In the genomic region with DNA sequence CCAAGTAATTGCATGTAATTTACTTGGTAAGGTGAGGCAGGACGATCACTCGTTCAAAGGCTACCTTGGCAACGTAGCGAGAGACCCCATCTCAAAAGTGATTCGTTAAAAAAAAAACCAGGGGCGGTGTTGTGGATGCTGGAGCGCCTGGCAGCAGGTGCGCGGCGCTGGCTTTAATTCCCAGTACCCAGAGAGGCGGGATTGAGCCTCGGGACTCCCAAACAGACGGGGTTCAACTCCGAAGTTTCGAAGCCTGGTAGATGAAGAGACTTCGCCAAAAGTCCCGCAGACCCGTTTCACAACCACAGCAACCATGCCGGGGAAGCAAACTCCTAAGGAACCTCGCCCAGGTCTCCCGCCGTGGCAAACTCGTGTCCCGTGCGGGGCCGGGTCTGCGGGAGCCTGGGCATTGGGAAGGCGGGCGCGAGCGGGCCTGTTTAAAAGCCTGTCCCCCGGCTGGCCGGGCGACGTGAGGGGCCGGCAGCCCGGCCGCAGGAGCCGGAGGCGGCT, we compare ENCODE assay signal across 8 mouse cellular contexts. TPM values are rescaled to one million over a fixed set of nuclear protein-coding genes. Genes with fewer than 3 reads are reported as not detected.
A peak's percentile ranks its signal among the peaks of the same experiment; 100 is the strongest.
DNase-seq lines count a peak whose midpoint lies in the region; ATAC-seq and TF ChIP-seq lines count a peak whose summit lies in the region.

No protein-coding gene starts in this region.

- WGBS in forebrain, embryonic 12.5 days, result 0% methylated on average over 40 of the region's 40 CpGs
- WGBS in midbrain, embryonic 14.5 days, result under 1% methylated on average over 39 of the region's 40 CpGs

- no peaks in the 10 kb centered on the region for H3K36me3 ChIP-seq in forebrain, embryonic 12.5 days (replicated peaks)
- 0 out of 2 replicates have a peak, but pooled peaks cover 4% of the 10 kb centered on the region for H3K36me3 ChIP-seq in midbrain, embryonic 14.5 days (ENCODE audit: control insufficient read depth, insufficient read depth, low read length)

- H3K9me3 ChIP-seq in forebrain, embryonic 12.5 days, result no peaks in the 10 kb centered on the region
- H3K9me3 ChIP-seq in midbrain, embryonic 14.5 days (ENCODE audit: control insufficient read depth, low read length), result no peaks in the 10 kb centered on the region

- peaks cover 19% of the 10 kb centered on the region for H3K4me1 ChIP-seq in forebrain, embryonic 12.5 days
- H3K4me1 ChIP-seq in midbrain, embryonic 14.5 days (ENCODE audit: control insufficient read depth, insufficient read depth, low read length), result peaks cover 12% of the 10 kb centered on the region; the same call in 1 of the 2 replicates

- peak overlapping the region; percentile 73 for H3K4me3 ChIP-seq in forebrain, embryonic 12.5 days (replicated peaks)
- peak overlapping the region; percentile 89 for H3K4me3 ChIP-seq in left cerebral cortex, adult 2 months
- H3K4me3 ChIP-seq in midbrain, embryonic 14.5 days (replicated peaks; ENCODE audit: low read depth, low read length), result peak overlapping the region; percentile 86

- peak overlapping the region; percentile 82 for H3K4me2 ChIP-seq in forebrain, embryonic 12.5 days
- H3K4me2 ChIP-seq in midbrain, embryonic 14.5 days (ENCODE audit: low read length), result peak overlapping the region; percentile 83

- no peaks in the 10 kb centered on the region for H3K27me3 ChIP-seq in forebrain, embryonic 12.5 days
- no peaks in the 10 kb centered on the region for H3K27me3 ChIP-seq in midbrain, embryonic 14.5 days (ENCODE audit: control insufficient read depth, insufficient read depth, low read length)

- intact Hi-C loops in left cerebral cortex, adult 2 months (cut with DNase I), result loop anchor here (1.0 to 10.0 kb wide), 2 partner anchors 17 to 1015 kb away; a partner anchor contains a TSS

- H3K27ac ChIP-seq in forebrain, embryonic 12.5 days, result peak overlapping the region; percentile 86
- peak overlapping the region; percentile 74 for H3K27ac ChIP-seq in left cerebral cortex, adult 2 months
- peak overlapping the region; percentile 88 for H3K27ac ChIP-seq in midbrain, embryonic 14.5 days (replicated peaks; ENCODE audit: low read depth, low read length)

- DNase-seq in cerebellum, postnatal 4 days (ENCODE audit: low spot score in 2 of 2), result peak; percentile 29 to 30
- DNase-seq in cerebellum, postnatal 25 days, result no peak
- DNase-seq in spleen, postnatal 14 days (ENCODE audit: low spot score in 2 of 2), result peak; percentile 8 to 18
- no peak for DNase-seq in spleen, adult 12 weeks (ENCODE audit: low spot score)
- peak in 1 of 2 experiments; percentile 39 for DNase-seq in left cerebral cortex, adult 2 months (ENCODE audit: extremely low spot score in 1 of 2, low spot score in 2 of 2)
- peak; percentile 67 for DNase-seq in midbrain, embryonic 14.5 days

- ATAC-seq in forebrain, embryonic 12.5 days (ENCODE audit: low FRiP score), result peak; percentile 28; the same call in 1 of the 2 replicates
- peak; percentile 9 for ATAC-seq in midbrain, embryonic 14.5 days (ENCODE audit: low FRiP score, low TSS enrichment)
- ATAC-seq in granulocyte monocyte progenitor cell, adult 5-6 weeks (replicated peaks; ENCODE audit: poor library complexity, severe bottlenecking), result no peak

- no peak for TF ChIP-seq CTCF in left cerebral cortex, adult 2 months (IDR thresholded peaks at IDR 0.05)

- H3K9ac ChIP-seq in forebrain, embryonic 12.5 days, result peak overlapping the region; percentile 90
- H3K9ac ChIP-seq in midbrain, embryonic 14.5 days (replicated peaks; ENCODE audit: low read length), result peak overlapping the region; percentile 87

RNA-seq across cellular contexts. Expression of a gene that starts 0.6 kb away (rescaled TPM):
- polyA plus RNA-seq in forebrain, embryonic 12.5 days (2016; fragmentation: Nextera tagmentation; extraction: Ambion mirVana), result 15.7 and 16.2 TPM in 2 replicates
- 10 to 100 TPM; 31.3 to 36.5 TPM for total RNA-seq in left cerebral cortex, adult 2 months (2021)
- 10.4 and 12.3 TPM in 2 replicates for polyA plus RNA-seq in midbrain, embryonic 14.5 days (2014; fragmentation: Nextera tagmentation; extraction: Ambion mirVana)
- 17.6 and 30.3 TPM in 2 replicates for total RNA-seq in granulocyte monocyte progenitor cell, adult 5-6 weeks (2014; fragmentation: Nextera tagmentation)
- total RNA-seq in granulocyte monocyte progenitor cell, adult 5-6 weeks (2017), result 28.7 and 33.1 TPM in 2 replicates

RNA-seq across cellular contexts. Expression of a gene that starts 16.1 kb away (rescaled TPM):
- polyA plus RNA-seq in forebrain, embryonic 12.5 days (2016; fragmentation: Nextera tagmentation; extraction: Ambion mirVana), result 128 TPM in 2 replicates
- 10 to 100 TPM; 18.2 to 22.3 TPM for total RNA-seq in left cerebral cortex, adult 2 months (2021)
- 71.9 and 73.3 TPM in 2 replicates for polyA plus RNA-seq in midbrain, embryonic 14.5 days (2014; fragmentation: Nextera tagmentation; extraction: Ambion mirVana)
- 48.3 and 51.3 TPM in 2 replicates for total RNA-seq in granulocyte monocyte progenitor cell, adult 5-6 weeks (2014; fragmentation: Nextera tagmentation)
- total RNA-seq in granulocyte monocyte progenitor cell, adult 5-6 weeks (2017), result 39.3 and 41.8 TPM in 2 replicates

RNA-seq across cellular contexts. Expression of a gene that starts 16.1 kb away (rescaled TPM):
- 40.4 and 42.9 TPM in 2 replicates for polyA plus RNA-seq in forebrain, embryonic 12.5 days (2016; fragmentation: Nextera tagmentation; extraction: Ambion mirVana)
- total RNA-seq in left cerebral cortex, adult 2 months (2021), result 10 to 100 TPM; 14.4 to 15.6 TPM
- polyA plus RNA-seq in midbrain, embryonic 14.5 days (2014; fragmentation: Nextera tagmentation; extraction: Ambion mirVana), result 13.5 and 19.7 TPM in 2 replicates
- total RNA-seq in granulocyte monocyte progenitor cell, adult 5-6 weeks (2014; fragmentation: Nextera tagmentation), result 23.2 and 43.9 TPM in 2 replicates
- total RNA-seq in granulocyte monocyte progenitor cell, adult 5-6 weeks (2017), result 22.8 and 33.6 TPM in 2 replicates

Comparison
In these comparisons a context has a peak if more than half of its experiments do, and no peak if none do; other contexts are left out.
1. DNase-seq: peak in cerebellum, postnatal 4 days (2 of 2), spleen, postnatal 14 days (2 of 2) and midbrain, embryonic 14.5 days (single experiment); none in cerebellum, postnatal 25 days (0 of 2) and spleen, adult 12 weeks (single experiment).
2. Peak in every context shown above with its lines, with median percentiles within 50 percentile points of each other: H3K27ac ChIP-seq and H3K4me3 ChIP-seq.